Mouse (Mus musculus) gastrocnemius, adult 8-10 months (tissue): ENCODE results near the gene Gm38100. TPM values are rescaled to one million over a fixed set of nuclear protein-coding genes. Genes with fewer than 3 reads are reported as not detected.

Source experiments
- DNase-seq, 2 experiments: peaks; one replicate each; pipeline ENCODE4 v3.0.0; 2022; ENCODE audit warnings: low spot score in 2 of 2
- total RNA-seq, 4 experiments: library from RNA; stranded (reverse); gene quantifications; 2 replicates each; pipeline ENCODE4 v1.2.4; 2022

The Gm38100 gene
- total RNA-seq, result not detected

DNA sequence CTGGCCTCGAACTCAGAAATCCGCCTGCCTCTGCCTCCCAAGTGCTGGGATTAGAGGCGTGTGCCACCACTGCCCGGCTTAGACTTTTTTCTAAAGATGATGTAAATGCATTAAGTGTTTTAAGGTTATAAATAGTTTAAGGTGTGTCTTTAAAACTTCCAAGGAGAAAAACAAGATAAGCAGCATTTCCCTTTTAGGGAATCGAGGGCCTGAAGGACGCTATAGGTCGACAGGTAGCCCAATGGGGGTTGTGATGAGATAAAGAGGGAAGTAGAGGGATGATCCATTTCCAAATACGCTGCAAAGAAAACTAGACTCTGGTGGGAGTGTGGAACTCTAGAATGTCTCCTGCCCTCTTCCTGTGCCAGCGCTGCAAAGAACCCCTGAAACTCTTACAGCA, at the start of gene Gm38100:
Gene Gm38100, plus strand, starts transcription at position 301 of the 400 bp plus-strand sequence.
- DNase-seq, result no peak

DNA sequence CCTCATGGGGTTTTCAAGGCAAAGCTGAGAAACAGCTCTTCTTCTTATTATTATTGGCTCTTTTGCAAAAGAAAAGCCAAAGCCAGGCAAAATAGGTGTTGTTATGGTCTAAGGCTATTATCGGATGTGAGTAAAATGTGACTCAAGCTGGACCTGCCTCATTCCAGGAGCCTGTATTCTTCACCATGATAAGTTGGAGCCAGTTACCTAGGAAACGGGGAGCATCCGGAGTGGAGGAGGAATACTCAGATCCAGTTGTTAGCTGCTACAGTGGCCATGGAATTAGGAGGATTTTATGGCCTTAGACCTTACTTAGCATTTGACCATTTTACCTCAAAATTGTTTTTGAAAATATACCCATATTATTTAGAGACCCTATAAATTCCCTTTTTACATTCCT, 49.4 kb upstream of the Gm38100 start:
- no peak for DNase-seq

- DNase-seq, result peak in 1 of 2 experiments; percentile 4
Measured at GRCm38 (mm10) chr1:175872028-175872816, 47.9 kb upstream of the Gm38100 start.

DNA sequence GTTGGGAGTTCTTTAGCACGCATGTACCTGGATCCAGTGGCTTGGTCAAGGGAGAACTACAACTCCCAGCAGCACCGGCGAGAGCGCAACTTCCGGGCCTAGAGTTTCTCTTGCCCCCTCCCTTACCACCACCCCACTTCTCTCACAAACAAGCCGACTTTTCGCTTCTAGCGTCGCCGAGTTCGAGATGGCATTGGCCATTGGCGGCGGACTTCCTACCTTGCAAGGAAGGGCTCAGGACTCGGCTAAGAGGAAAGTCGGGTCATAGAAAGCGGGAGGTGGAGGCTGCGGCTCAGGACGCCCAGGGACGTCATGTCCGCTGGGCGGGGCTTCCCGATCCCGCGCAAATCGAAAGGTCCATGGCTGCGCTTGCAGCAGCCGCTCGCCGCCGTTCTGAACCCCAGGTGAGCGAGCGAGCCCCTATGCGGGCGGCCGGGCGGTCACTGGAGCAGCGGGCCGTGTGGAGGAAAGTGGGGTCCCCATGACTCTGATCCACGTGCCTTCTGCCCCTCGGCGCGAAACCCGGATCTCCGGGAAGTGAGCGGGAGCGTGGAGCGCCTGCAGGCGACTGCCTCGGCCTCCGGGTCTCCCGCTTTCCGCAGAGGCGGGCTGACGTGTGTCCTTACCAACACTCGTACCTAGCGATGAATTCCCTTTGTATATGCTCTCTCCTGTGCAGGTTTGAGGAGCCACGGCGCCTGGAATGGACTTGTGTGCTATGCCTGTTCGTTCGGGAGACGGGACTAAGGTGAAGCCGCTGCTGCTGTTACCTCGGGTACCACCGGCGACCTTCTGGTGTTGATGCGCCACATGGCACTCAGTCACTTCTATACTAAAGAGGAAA, 39.5 kb upstream of the Gm38100 start, which contains the start of gene Exo1:
Gene Exo1, plus strand, starts transcription at position 129 of the 844 bp plus-strand sequence.
- peak; percentile 73 to 76 for DNase-seq

GRCm38 (mm10) chr1:175883398-175883797, 36.7 kb upstream of the Gm38100 start:
- DNase-seq, result no peak

- DNase-seq, result no peak
Measured at GRCm38 (mm10) chr1:175893263-175893662, 26.9 kb upstream of the Gm38100 start.

DNA sequence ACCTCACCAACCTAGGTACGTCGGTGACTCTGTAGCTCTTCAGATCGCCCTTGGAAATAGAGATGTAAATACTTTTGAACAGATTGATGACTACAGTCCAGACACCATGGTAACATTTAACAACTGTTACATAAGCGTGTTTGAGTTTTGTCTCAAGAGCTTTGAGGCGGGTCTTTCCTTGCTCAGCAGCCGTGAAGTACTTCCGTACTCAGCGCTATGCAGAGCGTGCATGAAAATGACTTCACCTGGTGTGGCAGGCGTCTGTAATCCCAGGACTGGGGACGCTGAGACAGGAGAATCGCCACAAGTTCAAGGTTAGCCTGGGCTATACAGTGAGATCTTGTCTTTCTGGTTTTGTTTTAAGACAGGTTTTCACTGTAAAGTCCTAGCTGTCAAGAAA, 26.4 kb upstream of the Gm38100 start:
- no peak for DNase-seq

DNA sequence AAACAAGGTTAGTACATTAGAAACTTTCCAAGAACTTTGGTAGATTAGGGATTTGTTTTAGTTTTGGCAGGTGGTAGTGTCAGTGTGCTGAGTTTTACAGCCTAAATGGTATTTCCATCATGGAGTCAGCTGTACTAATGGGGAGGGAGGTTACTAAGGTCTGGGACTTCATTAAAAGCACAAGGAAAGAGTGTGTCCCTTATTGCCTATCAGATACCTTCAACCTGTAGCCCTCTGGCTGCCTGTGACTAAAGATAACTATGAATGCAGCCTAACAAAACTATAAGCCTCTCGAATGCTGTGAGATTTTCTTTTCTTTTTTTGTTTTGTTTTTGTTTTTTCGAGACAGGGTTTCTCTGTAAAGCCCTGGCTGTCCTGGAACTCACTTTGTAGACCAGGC, 8.9 kb upstream of the Gm38100 start:
- DNase-seq, result no peak

DNA sequence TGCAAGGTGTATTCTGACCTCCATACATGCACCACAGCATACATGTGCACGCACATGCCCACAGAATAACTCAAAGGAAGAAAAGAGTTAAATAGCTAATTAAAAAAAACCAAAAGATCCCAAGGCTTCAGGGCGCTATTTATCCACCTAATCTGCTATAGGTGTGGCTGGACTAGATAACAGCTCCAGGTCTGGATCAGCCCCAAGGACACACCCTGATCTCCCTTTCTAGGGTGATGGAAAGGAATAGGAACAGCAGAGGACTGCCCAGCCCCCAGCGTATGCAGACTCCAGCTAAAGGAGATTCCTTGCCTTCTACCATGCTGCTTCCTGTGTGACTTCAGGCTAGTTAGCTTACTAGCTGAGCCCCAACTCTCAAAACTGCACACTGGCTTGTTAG, 8.1 kb upstream of the Gm38100 start:
- DNase-seq, result no peak

DNA sequence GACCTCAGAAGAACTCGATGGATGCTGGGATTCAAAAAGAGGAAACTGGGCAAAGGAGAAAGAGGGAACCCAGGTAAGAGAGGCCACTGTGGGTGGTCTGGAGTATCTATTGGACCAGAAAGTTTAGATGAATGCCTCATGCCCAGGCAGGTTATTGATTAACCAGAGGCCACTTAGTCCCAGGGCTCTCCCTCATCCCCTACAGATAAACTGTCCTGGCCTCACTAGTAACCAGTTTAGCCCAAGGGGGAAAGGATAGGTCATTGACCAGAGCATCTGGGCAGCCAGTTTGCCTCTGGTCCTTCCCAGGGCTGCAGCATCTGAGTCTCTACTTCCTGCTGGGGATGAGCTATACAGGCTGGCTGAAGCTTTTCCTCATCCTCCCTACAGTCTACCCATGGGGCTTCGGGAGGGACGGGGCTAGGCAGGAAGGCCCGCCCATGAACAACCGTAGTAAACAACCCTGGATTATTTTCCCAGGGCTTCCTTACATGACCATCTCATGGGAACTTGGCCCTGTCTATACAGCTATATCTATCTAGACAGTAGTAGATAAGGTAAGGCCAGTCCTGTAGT, 6.3 kb upstream of the Gm38100 start:
- DNase-seq, result no peak

DNA sequence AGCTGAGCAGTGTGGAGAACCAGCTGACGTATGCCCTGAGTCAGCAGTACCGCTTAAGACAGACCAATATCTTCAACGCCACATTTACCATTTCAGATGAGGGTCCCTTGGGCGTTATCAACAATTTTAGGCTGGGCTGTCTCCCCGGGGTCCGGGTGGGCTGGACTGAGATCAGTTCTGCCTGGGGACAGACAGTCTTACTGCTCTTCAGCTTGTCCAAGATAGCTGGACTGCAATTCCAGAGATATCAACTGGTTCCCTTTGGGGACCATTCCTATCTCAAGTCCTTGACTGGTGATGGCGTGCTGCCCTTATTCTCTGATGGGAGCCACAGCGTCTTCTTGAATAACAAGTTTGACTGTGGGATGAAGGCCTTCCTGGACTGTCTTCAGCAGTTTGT, 962 bp downstream of the Gm38100 start:
- DNase-seq, result no peak

DNA sequence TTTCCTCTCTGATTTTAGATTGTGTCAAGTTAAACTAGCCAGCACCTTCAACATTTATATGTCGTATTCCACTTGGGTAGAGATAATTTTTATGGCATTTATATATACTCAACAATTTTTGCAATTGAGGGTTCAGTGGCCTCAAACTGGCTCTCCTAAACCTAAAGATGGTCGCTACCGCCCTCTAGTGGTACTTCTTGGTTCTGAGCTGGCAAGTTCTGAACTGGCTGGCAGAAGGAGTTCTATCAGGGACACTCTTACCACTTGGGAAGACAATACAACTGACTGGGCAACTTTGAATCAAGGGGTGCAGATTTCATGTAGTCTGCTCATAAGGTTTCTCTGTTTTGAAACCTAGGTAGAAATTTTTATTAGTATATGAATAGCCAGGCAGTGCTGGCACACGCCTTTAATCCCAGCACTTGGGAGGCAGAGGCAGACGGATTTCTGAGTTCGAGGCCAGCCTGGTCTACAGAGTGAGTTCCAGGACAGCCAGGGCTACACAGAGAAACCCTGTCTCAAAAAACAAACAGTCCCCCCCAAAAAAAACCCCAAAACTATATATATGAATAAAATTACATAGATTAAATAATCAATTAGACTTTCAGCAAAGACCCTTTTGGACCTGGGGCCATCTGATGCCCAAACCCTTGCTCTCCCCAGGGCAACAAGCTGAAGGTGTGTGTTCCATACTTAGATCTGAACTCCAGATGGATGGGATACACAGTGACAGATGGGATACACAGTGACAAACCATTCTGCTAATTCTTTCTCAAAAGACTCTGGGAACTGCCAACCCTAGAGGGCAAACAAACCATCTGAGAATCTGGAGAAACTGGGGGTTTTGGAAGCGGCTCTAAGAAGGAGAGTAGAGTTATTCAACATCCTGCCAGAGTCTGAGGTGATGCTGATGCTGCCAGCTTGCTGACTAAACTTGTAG, 4.0 kb downstream of the Gm38100 start:
- DNase-seq, result peak; percentile 46 to 48

DNA sequence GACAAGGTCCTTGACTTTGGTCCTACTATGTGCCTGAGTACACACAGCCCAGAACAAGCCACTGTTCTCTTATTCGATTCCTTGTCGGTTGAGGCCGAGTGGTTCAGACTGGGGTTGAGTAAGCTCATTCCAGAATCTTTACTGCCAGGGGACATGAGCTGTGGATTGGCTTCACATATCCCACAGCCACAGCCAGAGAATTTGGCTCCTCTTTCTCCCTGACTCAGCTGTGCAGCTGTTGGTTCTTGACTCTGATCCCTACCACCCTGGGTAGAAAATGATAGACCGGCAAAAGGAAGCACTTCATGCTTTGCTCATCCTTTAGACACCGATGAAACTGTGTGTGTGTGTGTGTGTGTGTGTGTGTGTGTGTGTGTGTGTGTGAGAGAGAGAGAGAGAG, 11.3 kb downstream of the Gm38100 start:
- DNase-seq, result no peak

GRCm38 (mm10) chr1:175936282-175936737, 16.2 kb downstream of the Gm38100 start:
- DNase-seq, result peak in 1 of 2 experiments; percentile 22

DNA sequence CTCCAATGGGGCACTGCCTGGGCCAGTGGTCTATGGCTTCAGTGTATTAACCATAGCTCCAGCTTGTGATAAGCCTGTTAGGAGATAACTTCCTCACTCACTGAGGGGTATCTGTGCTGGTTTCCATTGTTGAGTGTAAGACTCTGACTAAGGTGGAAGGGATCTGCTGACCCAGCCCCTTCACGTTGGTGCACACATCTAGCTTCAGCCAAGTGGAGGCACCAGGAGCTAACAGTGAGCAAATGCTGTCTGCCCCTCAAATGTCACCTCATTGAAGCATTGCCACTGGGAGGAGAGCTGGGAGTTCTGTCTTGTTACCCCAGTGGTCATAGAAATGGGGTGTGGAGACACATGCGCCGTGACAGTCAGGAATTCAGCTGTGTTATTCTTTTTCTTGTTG, 18.6 kb downstream of the Gm38100 start:
- DNase-seq, result no peak

- DNase-seq, result no peak
Measured at GRCm38 (mm10) chr1:175943168-175943567, 23.0 kb downstream of the Gm38100 start.

- DNase-seq, result no peak
Measured at GRCm38 (mm10) chr1:175946718-175947315, 26.7 kb downstream of the Gm38100 start.

DNA sequence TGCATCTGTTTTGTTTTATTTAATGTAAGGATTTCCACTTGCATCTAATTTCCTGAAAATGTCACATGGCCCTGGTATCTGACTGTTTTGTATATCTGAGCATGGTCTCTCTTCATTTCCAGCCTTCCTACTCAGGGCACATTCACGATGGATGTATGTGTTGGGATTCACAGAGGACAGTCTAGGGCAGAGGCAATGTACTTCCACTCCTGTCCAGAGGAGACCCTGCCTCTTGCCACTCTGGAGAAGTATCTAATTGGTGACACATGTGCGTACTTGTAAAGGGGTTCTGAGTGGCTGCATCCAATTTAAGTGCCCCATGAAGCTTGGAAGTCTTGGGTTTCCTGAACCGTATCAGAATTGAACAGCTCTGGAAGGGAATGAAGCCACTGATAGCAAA, 30.3 kb downstream of the Gm38100 start:
- no peak for DNase-seq

DNA sequence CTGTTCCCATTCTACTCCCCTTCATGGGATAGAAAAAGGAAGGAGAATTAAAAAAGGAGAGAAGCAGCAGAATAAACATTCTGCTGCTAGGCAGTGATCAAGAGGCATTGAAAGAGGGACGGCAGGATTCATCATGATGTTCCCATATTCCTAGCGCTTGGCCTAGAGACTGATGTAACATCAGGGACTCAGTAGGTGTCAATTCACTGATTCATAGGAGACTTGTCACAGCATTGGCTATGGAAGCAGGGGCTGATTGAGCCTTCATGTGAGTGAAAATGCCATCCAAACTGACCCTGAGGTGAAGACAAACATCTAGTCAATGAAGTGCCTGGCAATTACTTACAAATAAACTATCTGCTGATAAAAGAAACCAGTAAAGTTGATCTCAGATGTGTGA, 30.7 kb downstream of the Gm38100 start:
- DNase-seq, result no peak

DNA sequence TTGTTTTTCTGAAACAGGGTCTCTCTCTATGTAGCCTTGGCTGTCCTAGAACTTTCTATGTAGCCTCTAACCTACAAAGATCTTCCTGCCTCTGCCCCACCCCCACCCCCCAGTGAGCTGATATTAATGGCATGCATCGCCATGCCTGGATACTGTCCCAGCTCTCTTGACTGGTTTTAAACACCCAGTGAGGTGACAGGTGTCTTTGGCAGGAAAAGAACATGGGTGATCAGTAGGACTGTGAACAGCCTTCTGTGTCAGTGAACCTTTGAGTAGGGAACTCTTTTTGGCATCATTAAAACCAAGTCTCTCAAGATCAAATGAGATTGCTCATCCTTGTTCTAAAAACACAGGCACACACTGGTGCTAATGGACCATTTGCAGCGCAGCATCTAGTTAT, 41.7 kb downstream of the Gm38100 start:
- no peak for DNase-seq
